Mouse (Mus musculus): ENCODE measurements around the gene Sox5. TPM values are rescaled to one million over a fixed set of nuclear protein-coding genes. Genes with fewer than 3 reads are reported as not detected.

Gene Sox5
- total and polyA plus RNA-seq, 3 experiments = 0.08 to 0.47 (median 0.46) TPM

DNA sequence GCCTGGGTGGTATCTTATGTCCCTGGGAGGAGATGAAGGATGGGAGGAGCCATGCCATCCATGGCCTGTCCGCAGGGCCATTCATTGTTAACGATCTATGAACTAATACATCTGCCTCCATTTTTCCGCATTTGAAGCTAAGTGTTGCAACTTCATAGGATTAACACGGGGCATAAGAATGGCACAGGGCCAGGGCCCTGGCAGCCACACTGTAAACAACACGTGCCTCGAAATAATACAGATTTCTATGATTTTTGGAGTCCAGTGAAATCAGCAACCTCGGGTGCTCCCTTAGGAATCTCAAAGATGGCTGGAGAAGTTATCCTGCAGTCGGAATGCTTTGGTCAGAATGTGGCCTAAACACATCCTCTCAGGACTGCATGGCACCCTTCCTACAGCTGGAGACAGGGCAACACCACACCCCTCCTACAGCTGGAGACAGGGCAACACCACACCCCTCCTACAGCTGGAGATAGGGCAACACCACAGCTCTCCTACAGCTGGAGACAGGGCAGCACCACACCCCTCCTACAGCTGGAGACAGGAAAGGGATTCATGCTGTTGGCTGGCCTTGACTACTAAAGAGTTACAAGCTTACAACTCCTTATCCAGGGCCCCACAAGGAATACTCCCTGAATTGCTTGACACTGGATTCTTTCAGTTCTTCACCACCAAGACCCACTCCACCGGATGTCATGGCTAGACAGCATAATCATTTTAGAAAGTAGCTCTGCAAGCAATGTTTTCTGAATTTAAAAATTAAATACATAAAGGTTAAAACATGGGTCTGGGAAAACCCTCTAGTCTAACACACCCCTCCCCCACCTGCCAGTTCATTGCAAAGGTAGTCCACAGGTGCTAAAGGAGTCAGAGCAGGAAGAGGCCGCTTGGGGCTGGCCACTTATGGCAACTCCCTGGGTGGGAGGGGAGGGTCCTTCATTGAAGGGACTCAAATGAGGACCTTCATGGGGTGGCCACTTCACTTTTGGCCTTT, 122.4 kb downstream of the Sox5 start:
- Histone ChIP-seq H3K4me3 (replicated peaks in 1 of 3; ENCODE audit: low read depth in 2 of 3, low read length in 2 of 3, poor library complexity in 1 of 3) (no peak overlapping the region), H3K27me3 (replicated peaks) (no peaks in the 10 kb centered on the region), H3K36me3 (replicated peaks in 1 of 2; ENCODE audit: control insufficient read depth in 1 of 2, insufficient read depth in 1 of 2, low read length in 1 of 2) (no peaks in the 10 kb centered on the region), H3K9ac (ENCODE audit: insufficient read depth, low read depth) (no peak overlapping the region), H3K79me2 (replicated peaks; ENCODE audit: control insufficient read depth, extremely low read depth, insufficient read depth, poor library complexity, severe bottlenecking) (no peaks in the 10 kb centered on the region), H3K4me1 (ENCODE audit: control insufficient read depth in 1 of 2, insufficient read depth in 2 of 2) (peaks cover 3 to 15% of the 10 kb centered on the region in 2 experiments; a peak in 1 of 4 replicates), H3K9me3 (replicated peaks; ENCODE audit: low read length) (no peaks in the 10 kb centered on the region), H3K4me2 (ENCODE audit: insufficient read depth, low read depth, poor library complexity, severe bottlenecking) (no peak overlapping the region), H3K27ac (ENCODE audit: insufficient read depth, low read depth) (no peak overlapping the region)
- no peak for DNase-seq (ENCODE audit: extremely low read depth)
- dilution Hi-C loops (cut with MboI; ENCODE audit: extremely low pct_ligation_motif_present, extremely low pct_unique_long_range_greater_than_20kb, low sequenced_read_pairs) (no loop called here), in situ Hi-C loops (cut with MboI; ENCODE audit: low pct_ligation_motif_present, low pct_unique_long_range_greater_than_20kb, low sequenced_read_pairs) (no loop called here)
- no peak for TF ChIP-seq EP300 (IDR thresholded peaks at IDR 0.05; ENCODE audit: low read length)

DNA sequence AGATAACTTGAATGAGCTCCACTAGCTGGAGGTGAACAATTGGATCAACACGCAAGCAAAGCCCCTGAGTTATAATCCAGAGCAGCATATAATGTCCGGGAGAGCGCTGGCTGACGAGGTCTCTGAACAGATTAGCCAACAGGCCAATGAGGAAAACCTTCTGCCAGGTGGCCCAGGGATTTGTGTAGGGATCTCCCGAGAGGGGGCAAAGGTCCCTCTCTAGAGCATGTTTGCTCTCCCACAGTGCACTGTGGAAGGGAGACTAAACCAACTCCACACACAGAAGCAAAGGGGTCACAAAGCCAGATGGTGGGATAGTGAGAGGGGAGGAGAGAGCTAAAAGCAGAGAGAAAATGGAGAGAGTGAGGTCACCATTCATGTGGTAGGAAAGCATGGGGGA, 128.9 kb downstream of the Sox5 start:
- Histone ChIP-seq H3K4me3 (replicated peaks in 1 of 3; ENCODE audit: low read depth in 2 of 3, low read length in 2 of 3, poor library complexity in 1 of 3) (no peak overlapping the region), H3K9me3 (replicated peaks; ENCODE audit: low read length) (no peaks in the 10 kb centered on the region), H3K79me2 (replicated peaks; ENCODE audit: control insufficient read depth, extremely low read depth, insufficient read depth, poor library complexity, severe bottlenecking) (no peaks in the 10 kb centered on the region), H3K9ac (ENCODE audit: insufficient read depth, low read depth) (no peak overlapping the region), H3K36me3 (replicated peaks in 1 of 2; ENCODE audit: control insufficient read depth in 1 of 2, insufficient read depth in 1 of 2, low read length in 1 of 2) (no peaks in the 10 kb centered on the region), H3K27ac (ENCODE audit: insufficient read depth, low read depth) (no peak overlapping the region), H3K4me1 (ENCODE audit: control insufficient read depth in 1 of 2, insufficient read depth in 2 of 2) (no peaks in the 10 kb centered on the region), H3K27me3 (replicated peaks) (no peaks in the 10 kb centered on the region), H3K4me2 (ENCODE audit: insufficient read depth, low read depth, poor library complexity, severe bottlenecking) (no peak overlapping the region)
- in situ Hi-C loops (cut with MboI; ENCODE audit: low pct_ligation_motif_present, low pct_unique_long_range_greater_than_20kb, low sequenced_read_pairs) (no loop called here), dilution Hi-C loops (cut with MboI; ENCODE audit: extremely low pct_ligation_motif_present, extremely low pct_unique_long_range_greater_than_20kb, low sequenced_read_pairs) (no loop called here)
- DNase-seq (ENCODE audit: extremely low read depth) = no peak
- no peak for TF ChIP-seq USF1 (IDR thresholded peaks at IDR 0.05; ENCODE audit: low read depth, low read length)
- TF ChIP-seq MAFK (IDR thresholded peaks at IDR 0.05; ENCODE audit: insufficient replicate concordance, low read length) = no peak
- TF ChIP-seq E2F4 (IDR thresholded peaks at IDR 0.05; ENCODE audit: insufficient replicate concordance, low read depth, low read length) = no peak
- TF ChIP-seq RCOR1 (conservative IDR thresholded peaks at IDR 0.05; ENCODE audit: low read depth, low read length) = no peak
- no peak for TF ChIP-seq PAX5 (IDR thresholded peaks at IDR 0.05; ENCODE audit: low read length)
- TF ChIP-seq ZC3H11A (IDR thresholded peaks at IDR 0.05; ENCODE audit: low read depth, low read length) = no peak
- no peak for TF ChIP-seq BHLHE40 (IDR thresholded peaks at IDR 0.05; ENCODE audit: low read depth, low read length)
- TF ChIP-seq SIN3A (IDR thresholded peaks at IDR 0.05; ENCODE audit: low read length) = no peak
- no peak for TF ChIP-seq CHD2 (IDR thresholded peaks at IDR 0.05; ENCODE audit: low read length)
- no peak for TF ChIP-seq TBP (conservative IDR thresholded peaks at IDR 0.05; ENCODE audit: low read depth, low read length)
- no peak for TF ChIP-seq RAD21 (IDR thresholded peaks at IDR 0.05; ENCODE audit: low read depth, low read length)
- no peak for TF ChIP-seq ZNF384 (IDR thresholded peaks at IDR 0.05; ENCODE audit: low read depth, low read length)

All from CH12.LX (cell line).